Mouse (Mus musculus) liver, embryonic 14.5 days (tissue): ENCODE results near the gene Rhbdd1. TPM values are rescaled to one million over a fixed set of nuclear protein-coding genes. Genes with fewer than 3 reads are reported as not detected.

ENCODE experiments used
- ATAC-seq: fragments of 200-750 bp; cut with Nextera tagmentation; 2 replicates; pipeline ENCODE4 v1.8.0; 2017; ENCODE audit warnings: moderate number of reproducible peaks, mild to moderate bottlenecking, moderate library complexity; ENCODE audit not compliant: insufficient read depth
- DNase-seq, 3 experiments: peaks; one replicate each; pipeline ENCODE4 v3.0.0-alpha.2; 2012 to 2013; ENCODE audit warnings: low read depth in 3 of 3, low spot score in 3 of 3
- H3K27ac ChIP-seq: fragments of 300-500 bp; sonication (generic); 2 replicates; pipeline ENCODE4 v1.5.1; 2014; ENCODE audit warnings: moderate library complexity, mild to moderate bottlenecking, control low read depth, inconsistent platforms
- H3K27me3 ChIP-seq: fragments of 300-500 bp; sonication (generic); 2 replicates; pipeline ENCODE4 v1.6.1; 2014; ENCODE audit warnings: mild to moderate bottlenecking, low read length, moderate library complexity; ENCODE audit not compliant: control insufficient read depth, insufficient read depth
- H3K36me3 ChIP-seq: fragments of 300-500 bp; sonication (generic); replicated peaks from 2 replicates; pipeline ENCODE4 v1.6.1; 2014; ENCODE audit warnings: low read depth; ENCODE audit not compliant: control insufficient read depth, insufficient read depth
- H3K4me1 ChIP-seq, 2 experiments: fragments of 200-500 bp in 1 of 2; fragments of 300-500 bp in 1 of 2; sonication (generic) in 1 of 2; replicated peaks; 2 replicates each; pipeline ENCODE4 v1.6.1; 2012 to 2014; ENCODE audit warnings: antibody characterized with exemption in 1 of 2, inconsistent platforms in 1 of 2, low read length in 1 of 2; ENCODE audit not compliant: control insufficient read depth in 2 of 2, insufficient read depth in 2 of 2
- H3K4me2 ChIP-seq: fragments of 300-500 bp; sonication (generic); 2 replicates; pipeline ENCODE4 v1.6.1; 2014; ENCODE audit warnings: low read depth, mild to moderate bottlenecking, control low read depth, moderate library complexity
- H3K4me3 ChIP-seq, 2 experiments: fragments of 200-500 bp in 1 of 2; fragments of 300-500 bp in 1 of 2; sonication (generic) in 1 of 2; 2 replicates each; pipeline ENCODE4 v1.5.1; 2012 to 2014; ENCODE audit warnings: low read depth in 2 of 2, low read length in 2 of 2, mild to moderate bottlenecking in 2 of 2, control low read depth in 1 of 2, inconsistent platforms in 1 of 2, moderate library complexity in 1 of 2; ENCODE audit not compliant: insufficient read depth in 1 of 2
- H3K9ac ChIP-seq: fragments of 300-500 bp; sonication (generic); replicated peaks from 2 replicates; pipeline ENCODE4 v1.6.1; 2014; ENCODE audit warnings: mild to moderate bottlenecking, control low read depth, moderate library complexity
- H3K9me3 ChIP-seq: fragments of 300-500 bp; sonication (generic); 2 replicates; pipeline ENCODE4 v1.6.1; 2016; ENCODE audit warnings: low read length, mixed read lengths; ENCODE audit not compliant: control insufficient read depth
- CTCF ChIP-seq: IDR thresholded peaks from 2 replicates; pipeline ENCODE4 v1.5.1; 2016; ENCODE audit warnings: antibody characterized with exemption, low read depth, control low read depth
- EP300 ChIP-seq: IDR thresholded peaks from 2 replicates; pipeline ENCODE4 v1.6.1; 2016; ENCODE audit warnings: antibody characterized with exemption, low read depth
- WGBS: fragments of 180-500 bp; shearing (Covaris S2); extraction: QIAGEN DNeasy Blood & Tissue Kit; methylation state at CpG from one replicate; pipeline ENCODE4 v1.1.7; 2014; ENCODE audit not compliant: insufficient replicate concordance; 5-methylcytosine and 5-hydroxymethylcytosine counted together
- polyA plus RNA-seq, 2 experiments: library from polyadenylated mRNA; depleted of rRNA in 1 of 2; stranded (reverse) in 1 of 2; unstranded in 1 of 2; fragments of >200 nt; fragmentation: Nextera tagmentation in 1 of 2; extraction: Ambion mirVana in 1 of 2; gene quantifications; 2 replicates each; pipeline versions ENCODE4 v1.2.1 to v1.2.3; 2012 to 2014

Gene Rhbdd1
- polyA plus RNA-seq, 2 experiments = 4.9 to 5.8 TPM

- Histone ChIP-seq H3K4me1 (peaks cover 0 to 3% of the 10 kb centered on the region in 2 experiments; a peak in 1 of 4 replicates), H3K27ac (no peak overlapping the region), H3K9me3 (no peaks in the 10 kb centered on the region), H3K4me3 (no peak overlapping the region), H3K9ac (no peak overlapping the region), H3K4me2 (no peak overlapping the region), H3K36me3 (no peaks in the 10 kb centered on the region), H3K27me3 (no peaks in the 10 kb centered on the region)
- TF ChIP-seq CTCF = no peak
- TF ChIP-seq EP300 = no peak
- 68% methylated on average over 4 of the region's 4 CpGs for WGBS
- no peak for DNase-seq
- no peak for ATAC-seq
Observed at GRCm38 (mm10) chr1:82324131-82324785, 8.0 kb downstream of the Rhbdd1 start.

DNA sequence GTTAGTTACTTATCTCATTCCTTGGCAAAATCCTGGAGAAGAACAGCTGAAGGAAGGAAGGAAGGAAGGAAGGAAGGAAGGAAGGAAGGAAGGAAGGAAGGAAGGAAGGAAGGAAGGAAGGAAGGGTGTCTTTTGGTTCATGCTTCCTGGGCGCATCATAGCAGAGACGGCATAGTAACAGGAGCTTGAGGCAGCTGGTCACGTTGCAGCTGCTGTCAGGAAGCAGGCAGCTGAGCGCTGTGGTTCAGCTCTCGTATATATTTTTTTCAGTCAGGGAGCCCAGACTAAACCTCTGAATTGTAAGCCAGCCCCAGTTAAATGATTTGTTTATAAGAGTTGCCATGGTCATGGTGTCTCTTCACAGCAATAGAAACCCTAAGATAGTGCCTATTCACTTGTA, 9.9 kb downstream of the Rhbdd1 start:
- TF ChIP-seq EP300 (no peak), CTCF (no peak)
- H3K4me3 ChIP-seq = no peak overlapping the region
- no peak overlapping the region for H3K27ac ChIP-seq
- no peaks in the 10 kb centered on the region for H3K36me3 ChIP-seq
- H3K4me2 ChIP-seq = no peak overlapping the region
- H3K9me3 ChIP-seq = no peaks in the 10 kb centered on the region
- peaks cover 0 to 3% of the 10 kb centered on the region in 2 experiments; a peak in 1 of 4 replicates for H3K4me1 ChIP-seq
- H3K9ac ChIP-seq = no peak overlapping the region
- WGBS = 81% methylated on average over 5 of the region's 5 CpGs
- H3K27me3 ChIP-seq = no peaks in the 10 kb centered on the region
- DNase-seq (no peak), ATAC-seq (no peak)

DNA sequence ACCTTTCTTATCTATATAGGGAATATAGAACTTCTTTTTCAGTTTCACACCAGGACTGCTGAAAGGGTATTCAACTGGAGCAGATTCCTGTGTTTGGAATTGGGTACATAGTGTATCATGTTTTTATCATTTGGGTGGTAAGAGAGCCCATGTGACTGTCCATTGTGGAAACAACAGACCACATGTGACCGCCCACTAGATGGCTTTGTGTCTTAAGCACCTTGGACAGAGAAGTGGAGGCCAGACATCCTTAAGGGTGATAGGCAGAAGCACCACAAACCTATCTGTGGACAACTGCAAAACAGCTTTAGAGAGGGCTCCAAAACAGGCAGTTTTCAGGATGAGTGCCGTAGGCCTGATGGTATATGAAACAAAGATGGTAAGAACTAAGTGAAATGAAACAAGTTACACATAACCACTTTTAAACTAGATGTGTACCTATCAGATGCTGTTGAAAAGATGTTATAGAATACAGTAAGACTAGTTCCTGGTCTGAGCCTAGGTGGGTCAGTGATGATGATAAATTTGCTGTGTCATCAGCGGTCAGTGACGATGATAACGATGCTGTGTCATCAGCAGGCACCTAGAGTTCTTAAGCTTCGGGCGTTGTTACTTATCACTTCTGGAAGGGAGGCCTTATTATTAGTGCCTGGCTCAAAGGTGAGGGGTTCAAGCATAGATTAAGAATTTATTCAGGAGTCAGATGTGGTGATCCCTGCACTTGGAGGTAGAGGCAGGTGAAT, 12.0 kb downstream of the Rhbdd1 start:
- Histone ChIP-seq H3K27me3 (no peaks in the 10 kb centered on the region), H3K9me3 (no peaks in the 10 kb centered on the region), H3K36me3 (no peaks in the 10 kb centered on the region), H3K4me2 (no peak overlapping the region), H3K27ac (no peak overlapping the region), H3K4me1 (peaks cover 0 to 3% of the 10 kb centered on the region in 2 experiments; a peak in 1 of 4 replicates), H3K4me3 (no peak overlapping the region), H3K9ac (no peak overlapping the region)
- TF ChIP-seq CTCF (no peak), EP300 (no peak)
- whole genome bisulfite sequencing = 81% methylated on average over 7 of the region's 7 CpGs
- DNase-seq (no peak), ATAC-seq (no peak)

GRCm38 (mm10) chr1:82329237-82329953, 13.1 kb downstream of the Rhbdd1 start:
- 61% methylated on average over 4 of the region's 4 CpGs for WGBS
- no peak overlapping the region for H3K9ac ChIP-seq
- H3K36me3 ChIP-seq = no peaks in the 10 kb centered on the region
- no peak overlapping the region for H3K4me2 ChIP-seq
- DNase-seq (no peak), ATAC-seq (no peak)
- H3K9me3 ChIP-seq = no peaks in the 10 kb centered on the region
- H3K27ac ChIP-seq = no peak overlapping the region
- H3K27me3 ChIP-seq = no peaks in the 10 kb centered on the region
- peaks cover 0 to 3% of the 10 kb centered on the region in 2 experiments; a peak in 1 of 4 replicates for H3K4me1 ChIP-seq
- no peak for TF ChIP-seq CTCF
- no peak for TF ChIP-seq EP300
- H3K4me3 ChIP-seq = no peak overlapping the region

DNA sequence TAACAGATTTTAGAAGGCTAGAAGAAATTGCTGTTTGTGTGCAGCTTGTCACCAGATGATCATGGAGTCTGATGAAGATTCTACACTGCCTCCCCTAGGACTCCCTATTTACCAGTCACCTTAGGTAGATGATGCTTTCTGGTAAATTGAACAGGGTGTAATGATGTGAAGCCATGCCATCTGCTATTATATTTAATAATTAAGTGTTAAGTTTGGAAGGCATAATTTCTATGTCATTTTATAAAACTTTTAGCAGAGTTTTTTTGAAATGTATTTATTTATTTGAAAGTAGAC, 13.6 kb downstream of the Rhbdd1 start:
- Histone ChIP-seq H3K9me3 (no peaks in the 10 kb centered on the region), H3K4me1 (peaks cover 0 to 3% of the 10 kb centered on the region in 2 experiments; a peak in 1 of 4 replicates), H3K4me3 (no peak overlapping the region), H3K36me3 (no peaks in the 10 kb centered on the region), H3K27me3 (no peaks in the 10 kb centered on the region), H3K4me2 (no peak overlapping the region), H3K9ac (no peak overlapping the region), H3K27ac (no peak overlapping the region)
- ATAC-seq = no peak
- TF ChIP-seq EP300 (no peak), CTCF (no peak)
- no peak for DNase-seq
